Mouse (Mus musculus) liver, embryonic 15.5 days (tissue): ENCODE data around the gene Ackr4. TPM values are rescaled to one million over a fixed set of nuclear protein-coding genes. Genes with fewer than 3 reads are reported as not detected.

Experiments used
- ATAC-seq: fragments of 200-750 bp; cut with Nextera tagmentation; 2 replicates; pipeline ENCODE4 v1.8.0; 2017; ENCODE audit warnings: moderate number of reproducible peaks, mild to moderate bottlenecking, moderate library complexity; ENCODE audit not compliant: insufficient read depth
- H3K27ac ChIP-seq: fragments of 300-500 bp; sonication (generic); replicated peaks from 2 replicates; pipeline ENCODE4 v1.5.1; 2015; ENCODE audit warnings: mild to moderate bottlenecking, inconsistent platforms
- H3K27me3 ChIP-seq: fragments of 300-500 bp; sonication (generic); 2 replicates; pipeline ENCODE4 v1.6.1; 2015; ENCODE audit warnings: mild to moderate bottlenecking, inconsistent platforms
- H3K36me3 ChIP-seq: fragments of 300-500 bp; sonication (generic); replicated peaks from 2 replicates; pipeline ENCODE4 v1.6.1; 2015; ENCODE audit warnings: moderate library complexity, mild to moderate bottlenecking, inconsistent platforms
- H3K4me1 ChIP-seq: fragments of 300-500 bp; sonication (generic); replicated peaks from 2 replicates; pipeline ENCODE4 v1.6.1; 2015; ENCODE audit warnings: inconsistent platforms
- H3K4me2 ChIP-seq: fragments of 300-500 bp; sonication (generic); 2 replicates; pipeline ENCODE4 v1.6.1; 2015; ENCODE audit warnings: moderate library complexity, mild to moderate bottlenecking, inconsistent platforms
- H3K4me3 ChIP-seq: fragments of 300-500 bp; sonication (generic); replicated peaks from 2 replicates; pipeline ENCODE4 v1.5.1; 2015; ENCODE audit warnings: mild to moderate bottlenecking, inconsistent platforms
- H3K9ac ChIP-seq: fragments of 300-500 bp; sonication (generic); 2 replicates; pipeline ENCODE4 v1.6.1; 2015; ENCODE audit warnings: moderate library complexity, mild to moderate bottlenecking, inconsistent platforms
- H3K9me3 ChIP-seq: fragments of 300-500 bp; sonication (generic); replicated peaks from 2 replicates; pipeline ENCODE4 v1.6.1; 2016; ENCODE audit warnings: inconsistent platforms
- WGBS: fragments of 180-500 bp; shearing (Covaris S2); methylation state at CpG from one replicate; pipeline ENCODE4 v1.1.7; 2015; ENCODE audit warnings: mixed read lengths; ENCODE audit not compliant: insufficient replicate concordance; 5-methylcytosine and 5-hydroxymethylcytosine counted together
- polyA plus RNA-seq: library from polyadenylated mRNA; unstranded; fragments of >200 nt; fragmentation: Nextera tagmentation; extraction: Ambion mirVana; gene quantifications from 2 replicates; pipeline ENCODE4 v1.2.1, GENCODE M21; 2015

Gene Ackr4
- polyA plus RNA-seq, 1 experiment from 2014 or later = 0.89 TPM

- Histone ChIP-seq H3K4me2 (no peak overlapping the region), H3K4me3 (no peak overlapping the region), H3K9ac (no peak overlapping the region), H3K36me3 (no peaks in the 10 kb centered on the region), H3K9me3 (no peaks in the 10 kb centered on the region), H3K4me1 (no peaks in the 10 kb centered on the region), H3K27ac (no peak overlapping the region), H3K27me3 (no peaks in the 10 kb centered on the region)
- no peak for ATAC-seq
- WGBS = 33% methylated on average over 4 of the region's 4 CpGs
Observed at GRCm38 (mm10) chr9:104039742-104040141, 87.0 kb downstream of the Ackr4 start.

GRCm38 (mm10) chr9:104039031-104039695, 87.6 kb downstream of the Ackr4 start:
- H3K4me3 ChIP-seq = no peak overlapping the region
- no peak overlapping the region for H3K27ac ChIP-seq
- no peaks in the 10 kb centered on the region for H3K36me3 ChIP-seq
- no peaks in the 10 kb centered on the region for H3K4me1 ChIP-seq
- no peak overlapping the region for H3K4me2 ChIP-seq
- ATAC-seq = no peak
- no peaks in the 10 kb centered on the region for H3K27me3 ChIP-seq
- no peak overlapping the region for H3K9ac ChIP-seq
- 70% methylated on average over 21 of the region's 21 CpGs for WGBS
- H3K9me3 ChIP-seq = no peaks in the 10 kb centered on the region

- no peak overlapping the region for H3K27ac ChIP-seq
- 75% methylated on average over 13 of the region's 13 CpGs for WGBS
- no peak overlapping the region for H3K4me2 ChIP-seq
- no peaks in the 10 kb centered on the region for H3K4me1 ChIP-seq
- no peaks in the 10 kb centered on the region for H3K27me3 ChIP-seq
- no peak overlapping the region for H3K4me3 ChIP-seq
- no peak overlapping the region for H3K9ac ChIP-seq
- ATAC-seq = no peak
- no peaks in the 10 kb centered on the region for H3K36me3 ChIP-seq
- no peaks in the 10 kb centered on the region for H3K9me3 ChIP-seq
Observed at GRCm38 (mm10) chr9:104038266-104038665, 88.5 kb downstream of the Ackr4 start.

- Histone ChIP-seq H3K4me3 (no peak overlapping the region), H3K4me1 (no peaks in the 10 kb centered on the region), H3K27me3 (no peaks in the 10 kb centered on the region), H3K9me3 (no peaks in the 10 kb centered on the region), H3K4me2 (peak overlapping the region; percentile 18; the same call in 1 of the 2 replicates), H3K9ac (no peak overlapping the region), H3K27ac (no peak overlapping the region), H3K36me3 (no peaks in the 10 kb centered on the region)
- 46% methylated on average over 24 of the region's 24 CpGs for WGBS
- peak; percentile 59; the same call in 1 of the 2 replicates for ATAC-seq
Observed at GRCm38 (mm10) chr9:104035261-104036015, 91.3 kb downstream of the Ackr4 start.

GRCm38 (mm10) chr9:104034718-104035117, 92.0 kb downstream of the Ackr4 start:
- 60% methylated on average over 6 of the region's 6 CpGs for WGBS
- Histone ChIP-seq H3K36me3 (no peaks in the 10 kb centered on the region), H3K9me3 (no peaks in the 10 kb centered on the region), H3K4me3 (no peak overlapping the region), H3K4me2 (no peak overlapping the region; the same call in 1 of the 2 replicates), H3K4me1 (no peaks in the 10 kb centered on the region), H3K9ac (no peak overlapping the region), H3K27ac (peak overlapping the region; percentile 39; the same call in 1 of the 2 replicates), H3K27me3 (no peaks in the 10 kb centered on the region)
- 0 out of 2 replicates have a peak, but pooled peaks have one; percentile 38 for ATAC-seq

GRCm38 (mm10) chr9:104034231-104034630, 92.5 kb downstream of the Ackr4 start:
- H3K4me2 ChIP-seq = no peak overlapping the region
- H3K36me3 ChIP-seq = 0 out of 2 replicates have a peak, but pooled peaks cover under 1% of the 10 kb centered on the region
- H3K9ac ChIP-seq = no peak overlapping the region
- no peaks in the 10 kb centered on the region for H3K9me3 ChIP-seq
- no peaks in the 10 kb centered on the region for H3K27me3 ChIP-seq
- 61% methylated on average over 8 of the region's 8 CpGs for WGBS
- peak overlapping the region; percentile 39; the same call in 1 of the 2 replicates for H3K27ac ChIP-seq
- H3K4me1 ChIP-seq = no peaks in the 10 kb centered on the region
- no peak overlapping the region for H3K4me3 ChIP-seq
- ATAC-seq = no peak

Other genes with a start within 250 kb of the Ackr4 start
- gene Nphp3, start 124.4 kb downstream of the Ackr4 start, polyA plus RNA-seq = 1.4 TPM in 2 replicates
- gene Gm28305, start 86.3 kb downstream of the Ackr4 start, polyA plus RNA-seq = not detected in 2 replicates
- 19.8 and 21.3 TPM in 2 replicates for gene Uba5, start 63.8 kb downstream of the Ackr4 start, polyA plus RNA-seq
- gene Acad11, start 63.6 kb downstream of the Ackr4 start, polyA plus RNA-seq = 25.2 and 29.1 TPM in 2 replicates
- gene Dnajc13, start 136.0 kb upstream of the Ackr4 start, polyA plus RNA-seq = 6.8 and 7.2 TPM in 2 replicates
- gene Acpp, start 210.8 kb upstream of the Ackr4 start, polyA plus RNA-seq = 0.54 and 0.69 TPM in 2 replicates